Mouse (Mus musculus): Measurements from ENCODE around the gene Kcnma1.

DNA sequence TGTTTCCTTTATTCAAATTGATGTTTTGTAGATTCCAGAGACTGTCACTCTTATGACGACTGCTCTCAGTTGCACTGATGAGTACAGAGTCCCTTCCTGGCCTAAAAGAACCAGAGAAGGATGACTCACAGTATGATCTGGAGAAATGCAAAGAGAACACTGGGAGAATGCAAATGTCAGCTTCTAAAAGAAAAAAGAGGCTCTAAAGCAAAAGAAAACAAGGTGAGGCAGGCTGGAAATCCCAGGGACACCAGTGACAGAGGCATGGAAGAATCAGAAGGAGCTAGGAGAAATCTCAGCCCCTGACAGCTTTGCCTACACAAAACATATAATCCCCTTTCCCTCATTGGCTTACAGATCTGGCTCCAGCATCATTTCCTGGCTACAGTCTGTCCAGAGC, 255.9 kb downstream of the Kcnma1 start:
- TF ChIP-seq CTCF (IDR thresholded peaks at IDR 0.05; ENCODE audit: control insufficient read depth, insufficient read depth, low read length), result no peak
- no peak for TF ChIP-seq POLR2A (IDR thresholded peaks at IDR 0.05; ENCODE audit: borderline replicate concordance, control insufficient read depth, low read depth, low read length)
